Mouse (Mus musculus) brain, embryonic 14.5 days (tissue): ENCODE measurements at regions not wholly inside any gene's neighbourhood (a gene's known extent, or its start where the extent isn't known, plus 50 kb on each side); places are given as distances from the start of the nearest gene placed in this dataset.

ENCODE experiments used
- CTCF ChIP-seq: fragments of 200-500 bp; IDR thresholded peaks from 2 replicates; pipeline ENCODE4 v1.5.1; 2012; ENCODE audit warnings: inconsistent platforms, mild to moderate bottlenecking, moderate library complexity, borderline replicate concordance; ENCODE audit not compliant: insufficient read depth, insufficient read length; ENCODE audit errors: extremely low read depth
- POLR2A ChIP-seq: fragments of 200-500 bp; IDR thresholded peaks from 2 replicates; pipeline ENCODE4 v1.6.1; 2012; ENCODE audit warnings: mild to moderate bottlenecking, inconsistent platforms, borderline replicate concordance; ENCODE audit not compliant: poor library complexity, insufficient read depth, insufficient read length, severe bottlenecking; ENCODE audit errors: extremely low read depth

- no peak for TF ChIP-seq CTCF
- TF ChIP-seq POLR2A, result no peak
Measured at GRCm38 (mm10) chr6:11773992-11774391, 133.3 kb downstream of the Ndufa4 start.
